Mouse (Mus musculus): ENCODE measurements around the gene Kcnh2.
"Not testable (repeated sequence)": the region's sequence is repeated elsewhere in the genome, so short reads cannot be mapped to it uniquely, and the experiment has no call there.

Kcnh2 gene

DNA sequence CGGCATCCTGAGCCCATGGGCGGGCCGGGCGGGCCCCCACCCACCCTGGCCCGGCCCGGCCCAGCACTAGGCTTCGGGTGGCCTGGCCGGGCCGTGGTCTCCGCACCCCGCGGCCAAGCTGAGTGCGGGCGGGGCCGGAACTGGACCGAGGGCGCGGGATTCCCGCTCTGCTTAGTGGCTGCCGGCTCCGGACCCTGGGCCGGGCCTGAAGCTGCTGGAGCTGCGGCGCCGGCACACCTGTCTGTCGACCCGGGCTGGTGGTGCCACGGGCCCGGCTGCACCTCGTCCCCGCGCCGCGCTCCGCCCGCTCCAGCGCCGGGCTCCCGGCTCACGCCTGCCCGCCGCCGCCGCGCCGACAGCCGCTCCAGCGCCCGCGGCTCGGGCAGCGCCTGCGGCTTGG, at the start of gene Kcnh2:
Gene Kcnh2 (minus strand): TSS at position 327 of the 400 bp plus-strand sequence.
- DNase-seq (ENCODE audit: inconsistent age in 2 of 2, low spot score in 1 of 2), result no peak

DNA sequence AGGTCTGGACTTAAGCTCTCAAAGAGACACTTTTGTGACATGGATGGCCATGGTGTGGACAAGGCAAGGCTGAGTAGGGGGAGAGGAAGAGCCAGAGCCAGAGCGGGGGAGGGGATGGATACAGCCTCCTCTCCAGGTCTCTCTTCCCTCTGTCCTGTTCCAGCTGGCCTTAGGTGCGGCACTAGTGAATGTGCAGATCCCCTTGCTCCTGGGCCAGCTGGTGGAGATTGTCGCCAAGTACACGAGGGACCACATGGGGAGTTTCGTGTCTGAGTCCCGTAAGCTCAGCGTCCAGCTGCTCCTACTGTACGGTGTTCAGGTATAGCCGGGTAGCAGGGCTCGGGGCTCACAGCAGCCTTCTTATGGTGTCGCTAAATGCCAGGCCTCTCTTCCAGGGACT, 49.0 kb upstream of the Kcnh2 start:
- no peak for DNase-seq (ENCODE audit: inconsistent age in 2 of 2, low spot score in 1 of 2)

DNA sequence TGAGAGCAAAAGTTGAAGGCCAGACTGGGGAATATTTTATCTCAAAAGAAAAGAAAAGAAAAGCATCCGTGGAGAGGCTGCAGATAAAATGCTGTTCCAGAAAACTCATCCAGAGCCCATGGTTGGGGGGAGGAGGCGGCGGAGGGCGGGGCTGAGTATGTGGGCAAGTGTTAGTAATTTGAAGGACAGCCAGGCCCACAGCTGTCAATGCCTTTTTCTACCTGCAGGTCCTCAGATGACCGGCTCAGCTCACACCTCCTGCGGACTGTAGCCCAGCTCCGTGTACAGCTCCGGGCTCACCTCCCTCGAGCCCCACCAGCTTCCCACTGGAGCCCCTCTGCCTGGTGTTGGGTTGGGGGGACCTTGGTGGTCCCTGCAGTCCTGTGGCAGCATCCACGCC, 48.3 kb upstream of the Kcnh2 start:
- DNase-seq (ENCODE audit: inconsistent age in 2 of 2, low spot score in 1 of 2), result no peak

DNA sequence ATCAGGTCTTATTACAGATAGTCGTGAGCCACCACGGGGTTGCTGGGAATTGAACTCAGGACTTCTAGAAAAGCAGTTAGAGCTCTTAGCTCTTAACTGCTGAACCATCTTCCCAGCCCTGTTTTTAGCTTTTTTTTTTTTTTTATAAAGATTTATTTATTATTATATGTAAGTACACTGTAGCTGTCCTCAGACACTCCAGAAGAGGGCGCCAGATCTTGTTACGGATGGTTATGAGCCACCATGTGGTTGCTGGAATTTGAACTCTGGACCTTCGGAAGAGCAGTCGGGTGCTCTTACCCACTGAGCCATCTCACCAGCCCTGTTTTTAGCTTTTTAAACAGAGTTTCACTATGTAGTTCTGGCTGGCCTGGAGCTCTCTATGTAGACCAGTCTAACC, 44.9 kb upstream of the Kcnh2 start:
- not testable (repeated sequence) for DNase-seq (ENCODE audit: inconsistent age in 2 of 2, low spot score in 1 of 2)

DNA sequence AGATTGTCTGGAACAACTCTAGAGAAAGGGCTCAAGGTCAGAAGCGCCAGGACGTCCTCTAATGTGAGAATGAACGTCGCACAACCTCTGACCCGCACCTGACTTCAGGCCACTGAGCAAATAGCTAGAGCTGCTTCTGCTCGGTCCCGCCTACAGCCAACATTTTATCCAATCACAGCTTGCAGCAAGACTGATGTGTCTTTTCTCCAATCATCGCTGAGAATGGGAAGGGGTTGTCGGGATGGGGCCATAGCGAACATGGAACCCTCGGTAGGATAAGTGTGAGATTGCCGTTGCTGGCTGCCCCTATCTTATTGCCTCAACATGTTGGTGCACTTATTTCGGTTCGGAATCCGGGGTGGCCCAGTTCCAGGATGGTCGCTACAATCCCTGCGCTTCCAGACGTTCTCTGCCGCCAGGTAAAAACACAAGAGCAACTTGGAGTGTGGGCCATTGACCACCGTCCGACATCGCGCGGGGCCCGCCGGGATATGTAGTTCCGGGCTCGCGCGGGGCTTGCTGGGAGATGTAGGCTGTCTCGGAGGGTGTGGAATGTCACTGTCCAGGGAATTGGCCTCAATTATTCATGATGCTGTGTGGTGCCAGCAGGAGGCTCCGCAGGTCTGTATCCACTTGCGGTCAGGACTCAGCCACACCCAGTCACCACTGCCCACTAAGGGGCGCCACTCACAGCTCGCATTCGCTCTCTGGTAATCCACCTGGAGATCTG, 42.9 kb upstream of the Kcnh2 start:
- peak; percentile 95 to 99 for DNase-seq (ENCODE audit: inconsistent age in 2 of 2, low spot score in 1 of 2)

DNA sequence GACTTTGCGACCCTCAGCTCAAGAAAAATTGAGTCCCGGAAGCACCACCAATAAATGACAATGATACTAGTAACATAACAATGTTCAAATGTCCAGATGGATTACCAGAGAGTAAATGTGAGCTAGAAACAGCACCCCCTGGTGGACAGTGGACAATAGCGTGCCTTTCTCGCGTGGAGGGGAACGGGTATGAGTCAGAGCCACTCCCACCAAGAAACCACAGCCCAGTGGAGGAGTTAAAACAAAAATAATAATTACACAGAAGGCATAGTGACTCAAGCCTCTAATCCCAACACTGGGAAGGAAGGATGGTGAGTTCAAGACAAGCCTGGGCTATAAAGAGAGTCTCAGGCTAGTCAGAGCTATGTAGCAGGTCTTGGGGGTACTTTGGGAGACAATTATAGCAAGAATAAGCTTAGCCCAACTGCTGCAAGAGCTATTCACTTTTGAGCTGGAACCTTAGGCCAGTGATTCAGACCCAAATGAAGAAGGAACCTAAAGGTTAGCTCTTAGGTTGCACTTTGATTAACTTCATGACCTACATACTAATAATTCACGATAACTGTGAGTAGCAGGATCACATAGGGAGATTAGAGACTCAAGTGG, 42.1 kb upstream of the Kcnh2 start, which contains the start of gene Abcb8:
Gene Abcb8 (plus strand): TSS at position 272 of the 606 bp plus-strand sequence.
- DNase-seq (ENCODE audit: inconsistent age in 2 of 2, low spot score in 1 of 2), result peak; percentile 88 to 96

DNA sequence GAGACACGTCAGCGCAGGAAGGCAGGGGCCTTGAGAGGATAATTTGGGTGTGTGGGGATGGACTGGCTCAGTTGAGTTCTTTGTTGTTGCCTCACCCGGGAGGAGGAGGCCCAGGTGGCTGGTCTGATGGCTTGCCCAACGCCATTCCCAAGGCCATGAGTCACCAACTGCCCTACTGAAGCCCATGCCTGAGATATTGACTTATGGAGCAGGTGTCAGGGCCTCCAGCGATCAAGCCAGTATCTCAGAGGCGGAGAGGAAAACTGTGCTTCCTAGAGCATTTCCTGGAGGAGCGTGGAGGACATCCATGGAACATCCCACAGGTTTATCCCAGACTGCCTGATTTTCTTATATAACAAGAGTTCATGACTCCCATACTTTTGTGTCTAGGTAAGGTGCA, 41.3 kb upstream of the Kcnh2 start:
- peak; percentile 40 to 68 for DNase-seq (ENCODE audit: inconsistent age in 2 of 2, low spot score in 1 of 2)

DNA sequence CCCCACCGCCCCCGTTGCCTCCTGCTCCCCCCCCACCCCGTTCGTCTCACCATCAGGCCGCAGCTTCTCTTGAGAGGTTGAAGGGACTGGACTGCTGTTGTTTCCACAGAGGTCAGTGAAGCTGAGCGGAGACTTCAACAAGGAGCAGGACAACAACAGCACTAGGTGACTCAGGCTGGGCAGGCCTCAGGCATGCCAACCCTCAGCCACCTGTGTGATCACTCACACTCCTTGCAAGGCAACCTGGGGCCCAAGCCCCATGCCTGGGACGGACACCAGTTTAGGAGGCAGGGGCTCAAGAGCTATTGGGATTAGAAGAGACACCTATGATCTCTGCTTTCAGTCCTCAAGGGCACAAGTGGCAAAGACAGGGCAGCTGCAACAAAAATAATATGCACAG, 40.5 kb upstream of the Kcnh2 start, which contains the start of gene Atg9b:
Gene Atg9b (minus strand): TSS at position 280 of the 400 bp plus-strand sequence.
- DNase-seq (ENCODE audit: inconsistent age in 2 of 2, low spot score in 1 of 2), result peak in 1 of 2 experiments; percentile 36

DNA sequence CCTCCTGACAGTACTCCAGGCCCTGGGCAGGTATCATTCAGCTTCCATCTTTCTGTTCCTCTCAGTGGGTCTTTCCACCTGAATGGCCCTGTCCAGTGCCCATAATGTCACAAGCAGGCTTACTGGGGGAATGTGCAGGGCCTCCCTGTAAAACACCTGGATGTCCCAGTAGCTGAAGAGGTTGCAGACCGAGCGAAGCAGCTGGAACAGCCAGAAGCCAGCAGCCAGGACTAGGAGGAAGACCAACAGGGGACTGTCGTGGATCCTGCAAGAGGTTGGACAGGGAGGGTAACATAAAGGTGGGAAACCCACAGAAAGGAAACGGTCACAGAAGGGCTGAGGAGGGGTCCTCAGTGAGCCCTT, 38.2 kb upstream of the Kcnh2 start:
- no peak for DNase-seq (ENCODE audit: inconsistent age in 2 of 2, low spot score in 1 of 2)

DNA sequence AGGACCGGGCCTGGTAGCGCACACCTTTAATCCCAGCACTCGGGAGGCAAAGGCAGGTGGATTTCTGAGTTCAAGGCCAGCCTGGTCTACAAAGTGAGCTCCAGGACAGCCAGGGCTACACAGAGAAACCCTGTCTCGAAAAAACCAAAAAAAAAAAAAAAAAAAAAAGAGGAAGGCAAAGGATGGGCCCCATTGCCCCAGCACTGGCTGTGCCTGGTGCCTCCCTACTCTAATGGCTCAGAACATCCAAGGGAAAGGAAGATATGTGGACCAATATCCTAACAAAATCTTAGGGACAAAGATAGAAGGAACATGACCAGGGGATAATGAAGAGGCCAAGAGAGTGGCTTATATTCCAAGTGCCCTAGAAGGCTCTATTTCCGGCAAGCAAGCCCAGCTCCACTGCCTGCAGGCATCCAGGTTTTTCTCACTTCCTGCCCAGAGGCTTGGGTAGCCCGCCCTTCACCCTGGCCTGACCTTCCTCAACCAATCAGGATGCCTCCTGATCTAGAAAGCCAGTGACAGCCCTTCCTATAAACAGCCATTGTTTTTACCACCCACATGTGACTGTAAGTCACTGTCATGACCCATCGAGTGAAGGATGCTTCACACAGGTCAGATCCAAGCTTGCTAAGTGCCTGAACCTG, 37.7 kb upstream of the Kcnh2 start:
- DNase-seq (ENCODE audit: inconsistent age in 2 of 2, low spot score in 1 of 2), result peak in 1 of 2 experiments; percentile 51

DNA sequence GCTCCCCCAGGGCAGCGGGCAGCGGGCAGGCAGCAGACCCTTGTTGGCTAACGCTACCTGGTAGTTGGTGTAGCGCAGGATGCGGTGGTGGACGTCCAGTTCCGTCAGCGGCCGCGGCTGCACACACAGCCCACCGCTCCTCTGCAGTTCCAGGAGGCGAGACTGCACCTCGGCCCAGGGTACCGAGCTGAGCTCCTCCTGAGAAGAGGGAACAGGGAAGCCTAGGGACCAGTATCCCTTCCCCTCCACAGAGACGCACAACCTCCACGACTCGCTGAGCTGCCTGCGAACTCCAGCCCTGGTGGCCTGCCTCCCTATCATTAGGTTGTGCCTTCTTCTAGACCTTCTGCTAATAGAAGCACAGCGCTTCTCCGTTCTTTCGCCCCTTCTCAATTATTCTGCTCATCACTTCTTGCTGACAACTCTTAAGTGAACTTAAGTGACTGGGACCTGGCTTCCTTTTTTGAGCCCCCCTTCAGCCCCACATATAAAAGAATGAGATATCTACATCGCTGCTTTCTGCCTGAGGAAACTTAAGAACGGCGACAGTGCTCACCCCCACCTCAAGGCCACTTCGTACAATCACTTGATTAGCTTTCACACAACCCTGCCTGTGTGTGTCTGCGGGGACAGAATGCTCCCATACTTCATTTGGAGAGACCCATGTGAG, 37.0 kb upstream of the Kcnh2 start:
- no peak for DNase-seq (ENCODE audit: inconsistent age in 2 of 2, low spot score in 1 of 2)

DNA sequence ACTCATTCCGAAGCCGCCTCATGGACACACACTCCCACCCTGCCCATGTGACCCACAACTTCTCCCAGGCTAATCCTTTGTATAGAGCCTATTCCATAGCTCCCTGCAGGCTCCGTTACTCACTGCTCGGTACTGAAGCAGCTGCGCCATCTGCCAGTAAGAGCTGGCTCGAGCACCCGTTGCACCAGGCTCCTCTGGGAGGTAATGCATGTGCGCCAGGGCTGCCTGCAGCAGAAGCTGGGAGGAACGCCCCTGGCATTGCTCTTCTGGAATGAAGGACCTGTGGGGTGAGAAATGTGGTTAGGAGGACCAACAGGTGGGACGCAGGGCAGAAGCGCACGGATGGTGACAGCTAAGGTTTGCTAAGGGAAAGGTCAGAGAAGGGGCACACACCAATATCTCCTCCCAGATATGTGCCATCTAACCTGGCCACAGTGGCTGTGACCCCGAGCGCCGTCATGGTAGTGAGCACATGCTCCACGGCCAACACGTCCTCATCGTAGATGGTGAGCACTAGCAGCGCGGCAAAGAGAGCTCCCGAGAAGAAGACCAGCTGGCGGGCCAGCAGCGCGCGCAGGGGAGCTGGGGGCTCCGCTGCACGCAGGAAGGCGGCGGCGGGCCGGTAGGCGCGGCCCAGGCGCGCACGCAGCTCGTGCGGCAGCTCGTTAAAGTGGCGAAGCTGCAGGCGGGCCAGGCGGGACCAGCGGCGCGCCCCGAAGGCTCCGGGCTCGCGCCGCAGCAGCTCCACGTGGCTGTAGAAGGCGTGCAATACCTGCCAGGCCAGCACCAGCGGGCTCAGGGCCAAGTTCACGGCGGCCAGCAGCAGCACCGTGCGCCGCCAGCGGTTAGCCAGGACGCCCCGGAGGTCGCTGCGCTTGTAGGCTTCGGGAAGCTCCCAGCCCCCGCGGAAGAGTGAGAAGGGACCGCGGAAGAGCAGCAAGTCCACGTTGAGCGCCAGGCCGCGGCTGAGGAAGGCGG, 36.1 kb upstream of the Kcnh2 start:
- peak; percentile 67 to 85 for DNase-seq (ENCODE audit: inconsistent age in 2 of 2, low spot score in 1 of 2)

DNA sequence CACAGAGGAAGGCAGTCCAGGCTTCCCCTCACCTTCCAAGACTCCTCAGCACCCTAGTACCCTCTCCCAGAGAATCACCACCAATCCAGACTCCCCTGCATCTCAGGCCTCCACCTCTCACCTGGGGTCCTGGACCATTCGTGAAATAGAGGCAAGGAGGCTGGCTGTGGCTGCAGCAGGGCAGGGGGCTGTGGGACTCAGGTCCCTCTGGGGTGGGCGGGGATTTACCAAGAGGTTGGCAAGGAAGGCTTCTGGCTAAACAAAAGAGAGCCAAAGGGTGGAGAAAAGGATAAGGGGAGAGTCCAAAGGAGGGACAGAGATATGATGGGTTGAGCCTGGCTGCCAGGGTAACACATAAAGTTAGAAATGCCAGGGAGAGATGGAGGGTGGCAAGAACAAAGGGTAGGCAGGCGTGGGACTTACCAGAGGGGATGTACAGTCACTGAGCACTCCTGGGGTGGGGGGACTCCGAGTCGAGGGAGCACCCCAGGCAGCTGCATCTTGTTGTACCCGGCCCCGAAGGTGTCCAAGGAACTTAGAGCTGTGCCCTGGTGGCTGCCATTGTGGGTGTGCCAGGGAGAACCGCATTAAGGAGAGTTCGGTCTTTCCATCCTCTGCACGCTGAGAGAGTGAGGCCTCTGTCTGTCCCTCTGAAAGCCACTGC, 34.6 kb upstream of the Kcnh2 start:
- DNase-seq (ENCODE audit: inconsistent age in 2 of 2, low spot score in 1 of 2), result no peak

DNA sequence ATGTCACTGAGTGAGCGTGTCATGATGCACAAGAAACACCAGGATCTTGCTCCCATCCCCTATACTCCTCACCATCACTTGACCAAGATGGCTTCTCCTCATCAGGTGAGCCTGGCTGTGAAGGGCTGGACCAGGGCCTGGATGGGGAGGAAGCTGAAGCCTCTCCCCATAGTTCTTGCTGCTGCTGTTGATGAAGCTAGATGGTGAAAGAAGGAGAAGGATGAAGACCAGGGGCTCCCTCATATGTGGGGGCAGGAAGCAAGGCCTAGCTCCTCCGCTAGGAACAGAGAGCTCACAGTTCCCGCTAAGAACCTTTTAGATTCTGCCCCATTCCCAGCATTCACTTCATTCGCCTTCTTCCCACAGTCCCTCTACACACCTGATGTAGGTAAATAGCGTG, 34.0 kb upstream of the Kcnh2 start:
- no peak for DNase-seq (ENCODE audit: inconsistent age in 2 of 2, low spot score in 1 of 2)

DNA sequence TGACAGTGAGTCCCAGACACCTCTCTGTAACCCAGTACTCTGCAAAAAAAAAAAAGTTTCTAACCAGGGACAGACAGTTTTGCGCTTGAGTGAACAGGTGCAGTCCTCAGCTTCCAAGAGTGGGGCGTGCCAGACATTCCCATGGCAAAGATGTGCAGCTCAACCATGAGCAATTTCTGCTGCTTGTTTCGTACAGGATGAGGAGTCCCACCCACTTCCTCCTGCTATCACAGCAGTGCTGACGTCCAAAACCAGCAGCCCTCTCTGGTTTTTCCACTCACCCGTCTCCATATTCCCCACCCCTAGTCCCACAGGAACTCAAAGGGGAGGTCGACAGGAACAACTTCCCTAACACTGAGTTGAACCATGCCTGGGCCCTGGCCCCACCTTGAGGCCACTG, 33.0 kb upstream of the Kcnh2 start:
- no peak for DNase-seq (ENCODE audit: inconsistent age in 2 of 2, low spot score in 1 of 2)

DNA sequence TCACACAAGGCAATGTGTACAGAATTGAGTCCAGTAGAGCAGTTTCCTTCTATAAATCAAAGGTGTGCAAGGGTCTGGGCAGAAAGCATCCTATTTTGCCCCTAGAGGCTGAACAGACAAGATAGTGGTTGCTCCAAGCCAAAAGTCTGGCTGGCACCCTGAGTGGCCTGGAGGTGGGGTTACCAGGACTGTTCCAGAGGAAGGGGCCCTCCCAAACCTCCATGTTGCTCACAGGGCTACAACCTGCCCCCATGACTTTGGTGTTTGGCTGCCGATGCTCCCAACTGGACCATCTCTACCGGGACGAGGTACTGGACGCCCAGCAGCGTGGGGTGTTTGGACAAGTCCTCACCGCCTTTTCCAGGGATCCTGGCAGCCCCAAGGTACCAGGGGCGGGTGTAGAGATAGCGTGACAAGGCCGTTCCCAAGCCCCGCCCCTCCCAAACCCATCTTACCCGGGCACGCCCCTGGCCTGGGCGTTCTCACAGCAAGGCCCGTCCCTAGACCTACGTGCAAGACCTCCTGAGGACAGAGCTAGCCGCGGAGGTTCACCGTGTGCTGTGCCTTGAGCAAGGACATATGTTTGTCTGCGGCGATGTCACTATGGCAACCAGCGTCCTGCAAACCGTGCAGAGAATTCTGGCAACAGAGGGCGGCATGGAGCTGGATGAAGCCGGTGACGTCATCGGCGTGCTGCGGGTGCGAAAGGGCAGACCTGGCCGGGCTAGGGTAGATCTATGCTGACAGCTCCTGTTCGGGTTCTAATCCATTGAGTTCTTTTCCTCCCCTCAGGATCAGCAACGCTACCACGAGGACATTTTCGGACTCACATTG, 31.8 kb upstream of the Kcnh2 start:
- DNase-seq (ENCODE audit: inconsistent age in 2 of 2, low spot score in 1 of 2), result peak; percentile 97 to 98

DNA sequence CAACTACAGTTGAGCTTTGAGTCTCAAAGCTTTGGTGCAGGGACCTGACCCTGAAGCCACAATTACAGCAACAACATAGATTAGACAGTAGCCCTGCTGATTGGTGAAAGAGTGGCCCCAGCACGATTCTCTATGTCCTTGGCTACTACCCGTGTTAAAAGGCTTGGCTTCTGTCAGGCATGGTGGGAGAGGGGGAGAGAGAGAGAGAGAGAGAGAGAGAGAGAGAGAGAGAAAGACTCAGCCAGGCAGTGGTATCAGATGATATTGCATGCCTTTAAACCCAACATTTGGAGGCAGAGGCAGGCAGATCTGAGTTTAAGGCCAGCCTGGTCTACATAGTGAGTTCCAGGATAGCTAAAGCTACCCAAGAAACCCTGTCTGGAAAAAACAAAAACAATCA, 30.6 kb upstream of the Kcnh2 start:
- DNase-seq (ENCODE audit: inconsistent age in 2 of 2, low spot score in 1 of 2), result peak in 1 of 2 experiments; percentile 22

DNA sequence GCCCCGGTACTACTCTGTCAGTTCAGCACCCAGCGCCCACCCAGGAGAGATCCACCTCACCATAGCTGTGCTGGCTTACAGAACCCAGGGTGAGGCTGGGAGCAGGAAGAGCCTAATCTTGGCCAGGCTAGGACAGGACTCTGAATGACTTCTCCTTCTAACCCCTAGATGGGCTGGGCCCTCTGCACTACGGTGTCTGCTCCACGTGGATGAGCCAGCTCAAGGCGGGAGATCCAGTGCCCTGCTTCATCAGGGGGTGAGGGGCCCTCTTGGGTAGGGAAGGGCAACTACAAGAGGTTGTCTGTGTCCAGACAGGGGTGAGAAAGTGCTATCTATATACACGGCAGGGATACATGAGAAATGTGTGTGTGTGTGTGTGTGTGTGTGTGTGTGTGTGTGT, 30.1 kb upstream of the Kcnh2 start:
- peak in 1 of 2 experiments; percentile 30 for DNase-seq (ENCODE audit: inconsistent age in 2 of 2, low spot score in 1 of 2)

DNA sequence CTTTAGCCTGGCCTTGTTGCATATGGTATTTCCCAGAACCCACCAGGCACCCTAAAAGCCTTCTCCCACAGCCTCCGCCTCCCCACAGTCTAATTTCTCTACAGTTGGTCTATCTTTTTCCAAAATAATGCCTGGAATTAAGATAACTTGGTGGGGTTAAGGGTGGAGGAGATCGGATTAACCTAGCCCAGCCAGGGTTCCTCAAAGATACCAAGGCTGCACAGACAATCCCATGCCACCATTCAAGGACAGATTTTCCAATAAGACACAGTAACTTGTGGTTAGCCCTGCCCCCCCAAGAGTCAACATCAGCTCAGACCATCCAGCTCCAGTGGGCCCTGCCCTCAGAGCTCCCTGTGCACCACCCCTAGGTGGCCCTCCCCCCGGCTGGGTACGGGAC, 29.1 kb upstream of the Kcnh2 start:
- no peak for DNase-seq (ENCODE audit: inconsistent age in 2 of 2, low spot score in 1 of 2)
